Mouse (Mus musculus): ENCODE data around the gene Slc15a5. TPM values are rescaled to one million over a fixed set of nuclear protein-coding genes. Genes with fewer than 3 reads are reported as not detected.

Gene Slc15a5
- 0.10 TPM in 1 of 2 replicates, not detected in the other for polyA plus RNA-seq (2015; fragmentation: Nextera tagmentation; extraction: Ambion mirVana)

DNA sequence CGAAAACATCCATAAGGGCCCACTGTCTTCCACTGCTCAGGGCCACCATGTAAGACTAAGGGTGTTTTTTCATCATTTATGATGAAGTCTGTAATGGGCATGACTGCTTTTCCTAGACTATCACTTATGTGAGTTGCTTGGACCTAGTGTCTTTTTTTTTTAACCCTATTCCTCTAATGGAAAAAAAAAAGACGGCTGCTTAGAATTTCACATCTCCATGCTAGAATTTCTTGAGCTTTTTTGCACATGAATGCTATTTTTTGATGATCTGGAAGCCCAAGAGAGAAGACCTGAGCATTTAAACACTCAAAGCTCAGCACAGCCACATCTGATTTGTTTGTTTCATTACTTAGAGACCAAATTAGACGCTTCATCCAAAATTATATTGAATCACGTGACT, at the start of gene Slc15a5:
Gene Slc15a5 (minus strand): TSS at position 101 of the 400 bp plus-strand sequence.

Other genes with a start within 250 kb of the Slc15a5 start
- 218 and 266 TPM in 2 replicates for gene Mgst1, start 60.4 kb upstream of the Slc15a5 start, polyA plus RNA-seq (2015; fragmentation: Nextera tagmentation; extraction: Ambion mirVana)

Measured in urinary bladder, postnatal 0 days (tissue).